Mouse (Mus musculus) G1E (cell line): ENCODE measurements around the gene Ankle1.

Experiments
- CTCF ChIP-seq: IDR thresholded peaks from 2 replicates; pipeline ENCODE4 v1.5.1; 2012; ENCODE audit warnings: low read depth, low read length, inconsistent platforms, mixed read lengths
- GATA1 ChIP-seq: IDR thresholded peaks from 2 replicates; pipeline ENCODE4 v1.6.1; 2012; ENCODE audit warnings: borderline replicate concordance, low read length, inconsistent platforms, mixed read lengths
- POLR2AphosphoS5 ChIP-seq: IDR thresholded peaks from 2 replicates; pipeline ENCODE4 v1.6.1; 2012; ENCODE audit warnings: low read depth, low read length, inconsistent platforms; ENCODE audit not compliant: insufficient replicate concordance
- TAL1 ChIP-seq: conservative IDR thresholded peaks from 2 replicates; pipeline ENCODE4 v1.6.1; 2012; ENCODE audit warnings: low read depth, low read length, inconsistent platforms, mixed read lengths

- TF ChIP-seq CTCF (no peak), POLR2AphosphoS5 (no peak), TAL1 (no peak), GATA1 (no peak)
Measured at GRCm38 (mm10) chr8:71391696-71392095, 14.1 kb upstream of the Ankle1 start.
